Mouse (Mus musculus) lung, postnatal 10 days (tissue): Measurements from ENCODE around the gene Ifrd2.

ENCODE experiments used
- DNase-seq: peaks from one replicate; pipeline ENCODE4 v3.0.0; 2021

Ifrd2 gene

DNA sequence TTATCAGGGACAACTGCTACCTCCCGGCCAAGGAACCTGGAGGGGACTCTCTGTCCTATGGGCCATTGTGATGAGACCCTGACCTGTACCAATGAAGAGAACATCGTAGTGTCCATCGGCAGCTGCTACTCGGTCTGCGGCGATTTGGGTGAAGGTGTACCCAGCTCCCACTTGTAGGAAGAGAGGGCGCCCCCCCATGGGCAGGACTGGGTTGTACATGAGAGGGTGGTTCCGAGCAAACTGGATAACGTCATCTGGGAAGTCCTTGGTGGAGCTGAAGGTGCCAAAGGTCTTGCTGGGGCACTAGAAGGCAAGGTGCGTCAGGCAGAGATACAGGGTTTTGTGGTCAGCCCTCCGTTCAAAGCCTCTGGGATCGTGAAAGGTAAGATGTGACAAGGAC, 13.3 kb downstream of the Ifrd2 start:
- peak; percentile 50 for DNase-seq

DNA sequence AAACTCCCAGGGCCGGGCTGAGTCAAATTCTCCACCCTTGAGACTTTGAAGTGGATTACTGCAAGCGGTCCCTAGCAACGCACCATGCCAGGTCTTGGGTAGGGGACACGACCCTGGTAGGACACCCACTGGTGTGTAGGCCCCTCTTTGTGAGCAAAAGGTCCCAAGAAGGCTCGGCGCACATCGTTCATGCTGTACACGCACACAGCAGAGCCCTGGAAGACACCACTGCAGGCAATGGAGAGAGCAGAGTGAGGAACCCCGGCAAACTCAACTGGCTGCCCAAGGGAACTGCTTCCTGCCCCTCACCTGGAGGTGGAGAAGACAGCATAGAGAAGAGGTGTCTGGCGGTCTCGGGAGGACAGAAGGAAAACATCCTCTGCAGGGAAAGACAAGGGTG, 13.8 kb downstream of the Ifrd2 start:
- DNase-seq, result no peak

DNA sequence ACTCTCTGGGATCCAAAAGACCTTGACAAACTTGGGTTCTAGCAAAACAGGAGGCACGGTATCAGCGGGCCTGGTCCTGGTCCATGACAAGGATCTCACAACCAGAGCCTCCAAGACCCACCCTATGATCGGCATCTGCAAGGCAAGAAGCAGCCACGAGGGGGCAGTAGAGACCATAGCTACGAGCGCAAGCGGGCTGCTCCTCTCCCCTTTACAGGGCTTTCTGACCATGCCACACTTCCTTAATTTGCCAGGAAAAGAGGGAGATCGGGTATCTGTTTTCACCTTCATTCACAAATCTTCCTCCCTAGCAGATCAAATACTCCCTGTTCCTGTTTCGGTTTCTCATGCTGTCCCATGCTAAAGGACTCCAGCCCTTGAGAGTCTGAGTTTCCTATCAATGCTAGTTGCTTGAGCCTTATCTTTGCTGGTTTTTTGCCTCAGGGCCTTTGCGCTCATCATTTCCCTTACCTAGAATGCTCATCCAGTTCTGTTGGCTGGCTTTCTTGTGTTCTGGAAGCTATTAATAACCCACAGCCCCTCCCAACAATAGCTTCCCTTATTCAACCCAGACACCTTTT, 14.7 kb downstream of the Ifrd2 start:
- DNase-seq, result peak; percentile 96

DNA sequence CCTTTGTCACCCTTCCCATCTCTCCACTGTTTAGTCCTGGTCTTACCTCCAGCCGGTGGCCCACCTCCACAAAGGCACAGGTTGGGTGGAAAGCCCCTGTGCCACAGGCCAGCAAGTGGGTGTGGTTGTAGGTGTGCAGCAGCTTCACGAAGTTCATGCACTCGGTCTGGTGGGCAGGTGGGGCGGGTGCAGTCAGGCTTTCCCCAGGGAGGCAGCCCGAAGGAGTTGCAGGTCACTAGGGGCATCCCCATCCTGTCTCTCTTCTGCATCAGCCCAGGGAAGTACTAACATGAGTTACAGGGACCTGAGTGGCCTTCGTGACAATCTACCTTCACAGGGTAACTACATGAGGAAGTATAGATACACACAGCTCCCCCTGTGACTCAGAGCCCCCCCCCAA, 15.8 kb downstream of the Ifrd2 start:
- no peak for DNase-seq

DNA sequence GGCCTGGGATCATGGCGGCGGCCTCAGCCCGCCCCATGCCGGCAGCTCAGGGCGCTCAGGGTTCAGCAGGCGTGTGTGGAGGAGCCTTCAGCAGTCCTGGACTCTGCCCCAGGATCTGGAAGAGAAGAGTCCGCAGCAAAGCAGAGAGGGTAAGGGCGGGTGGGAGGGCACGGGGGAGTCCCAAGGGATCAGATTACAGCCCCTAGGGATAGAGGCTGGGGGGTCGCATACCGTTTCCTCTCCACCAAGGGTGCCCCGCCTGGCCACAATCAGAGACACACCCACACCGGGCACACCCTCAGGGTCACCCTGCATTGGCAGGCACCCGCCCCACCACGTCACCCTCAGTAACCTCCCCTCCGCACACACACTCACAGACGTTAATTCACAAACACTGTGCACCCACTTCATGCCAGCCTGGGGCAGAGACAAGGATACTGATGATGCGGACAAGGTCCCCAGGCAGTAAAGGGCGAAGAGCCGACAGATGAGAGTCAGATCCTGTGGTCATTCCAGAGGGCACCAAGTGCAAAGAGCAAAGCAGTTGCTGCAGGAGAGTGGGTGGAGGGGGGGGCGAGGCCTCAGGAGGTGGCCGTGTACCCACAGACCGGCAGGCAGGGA, 17.7 kb downstream of the Ifrd2 start:
- DNase-seq, result peak; percentile 81

GRCm38 (mm10) chr9:107606591-107606990, 19.1 kb downstream of the Ifrd2 start:
- peak; percentile 55 for DNase-seq

GRCm38 (mm10) chr9:107607036-107607435, 19.6 kb downstream of the Ifrd2 start:
- DNase-seq, result no peak

GRCm38 (mm10) chr9:107607653-107608245, 20.3 kb downstream of the Ifrd2 start:
- DNase-seq, result no peak

DNA sequence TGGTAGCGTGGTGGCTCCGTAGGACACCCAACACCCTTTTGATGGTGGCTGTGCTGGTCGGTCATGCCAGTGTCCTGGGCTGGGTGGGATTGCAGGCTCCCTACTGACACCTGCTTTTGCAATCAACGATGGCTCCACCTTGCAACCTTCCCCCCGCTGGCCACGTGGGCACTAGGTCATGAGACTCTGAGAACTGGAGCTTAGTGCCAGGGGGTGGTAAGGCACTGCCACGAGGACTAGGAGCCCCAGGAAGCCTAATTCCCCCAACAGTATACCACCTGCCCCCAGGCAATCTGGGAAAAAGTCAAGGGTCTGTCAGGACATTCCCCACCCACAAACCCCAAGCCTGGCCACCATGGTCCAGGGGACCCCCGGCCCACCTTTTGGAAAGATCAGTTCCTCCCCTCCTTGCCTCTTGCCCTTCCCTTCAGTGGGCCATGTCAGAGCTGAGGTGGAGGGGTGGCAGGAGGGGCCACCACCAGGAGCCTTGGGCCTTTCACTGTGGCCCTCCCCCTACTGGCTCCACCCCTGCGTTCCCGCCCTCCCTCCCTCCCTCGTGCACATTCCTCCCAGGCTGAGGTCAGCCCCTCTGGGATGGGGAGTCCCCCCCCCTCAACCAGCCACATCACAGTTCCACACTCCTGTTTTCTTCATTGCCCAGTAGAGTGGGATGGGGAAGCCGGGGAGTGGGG, 21.4 kb downstream of the Ifrd2 start, which contains the start of gene Sema3b:
TSS of gene Sema3b (minus strand) at position 489 of the 692 bp plus-strand sequence.
- DNase-seq, result peak; percentile 67

DNA sequence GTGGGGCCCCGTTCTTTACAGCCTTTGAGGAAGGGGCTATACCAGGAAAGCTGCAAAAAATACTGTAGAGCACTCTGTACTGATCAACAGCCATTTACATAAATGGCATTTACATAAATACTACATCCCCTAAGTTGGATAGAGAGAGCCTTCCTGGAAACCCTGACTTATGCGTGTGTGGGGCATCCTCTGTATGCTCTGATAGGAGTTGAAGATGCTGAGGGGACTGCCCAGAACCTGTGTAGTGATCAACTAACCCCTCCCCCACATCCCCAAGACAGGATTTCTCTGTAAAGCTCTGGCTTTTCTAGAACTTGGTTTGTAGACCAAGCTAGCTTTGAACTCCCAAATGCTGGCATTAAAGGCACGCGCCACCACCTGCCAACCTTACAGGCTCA, 22.0 kb downstream of the Ifrd2 start:
- DNase-seq, result no peak

DNA sequence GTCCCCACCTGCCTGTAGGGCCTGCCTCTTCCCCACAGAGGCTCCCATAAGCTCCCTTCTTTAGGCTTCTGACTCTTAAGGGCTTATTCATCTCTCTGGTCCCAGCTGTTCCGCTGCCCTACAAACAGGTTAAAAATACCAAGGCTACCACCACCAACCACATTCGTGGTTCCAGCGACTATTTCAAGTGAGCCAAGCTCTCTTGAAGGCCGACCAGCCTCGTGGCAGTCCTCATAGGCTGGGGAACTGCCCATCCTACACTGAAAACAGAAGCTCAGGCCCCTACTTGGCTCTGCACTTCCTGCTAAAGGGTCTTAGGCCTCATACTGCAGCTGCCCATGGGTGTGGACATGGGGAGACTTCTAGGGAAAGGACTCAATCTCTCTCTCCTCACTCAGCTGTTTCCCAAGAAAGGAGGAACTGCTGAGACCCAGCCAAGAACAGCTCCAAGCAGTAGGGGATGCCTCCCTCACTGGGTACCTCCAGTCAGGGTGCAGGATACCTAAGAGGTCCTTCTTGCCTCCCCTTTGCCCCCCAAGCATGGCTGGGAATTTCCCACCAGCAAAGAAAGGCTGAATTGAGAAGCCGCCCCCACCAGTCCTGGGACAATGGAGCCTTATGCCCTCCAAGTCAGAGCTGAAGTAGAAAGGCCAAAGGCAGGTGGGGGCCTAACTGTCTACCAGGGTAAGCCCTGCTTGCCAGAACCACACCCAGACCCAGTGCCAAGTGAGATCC, 24.2 kb downstream of the Ifrd2 start:
- DNase-seq, result no peak

GRCm38 (mm10) chr9:107612191-107612944, 24.9 kb downstream of the Ifrd2 start:
- peak; percentile 99 for DNase-seq

DNA sequence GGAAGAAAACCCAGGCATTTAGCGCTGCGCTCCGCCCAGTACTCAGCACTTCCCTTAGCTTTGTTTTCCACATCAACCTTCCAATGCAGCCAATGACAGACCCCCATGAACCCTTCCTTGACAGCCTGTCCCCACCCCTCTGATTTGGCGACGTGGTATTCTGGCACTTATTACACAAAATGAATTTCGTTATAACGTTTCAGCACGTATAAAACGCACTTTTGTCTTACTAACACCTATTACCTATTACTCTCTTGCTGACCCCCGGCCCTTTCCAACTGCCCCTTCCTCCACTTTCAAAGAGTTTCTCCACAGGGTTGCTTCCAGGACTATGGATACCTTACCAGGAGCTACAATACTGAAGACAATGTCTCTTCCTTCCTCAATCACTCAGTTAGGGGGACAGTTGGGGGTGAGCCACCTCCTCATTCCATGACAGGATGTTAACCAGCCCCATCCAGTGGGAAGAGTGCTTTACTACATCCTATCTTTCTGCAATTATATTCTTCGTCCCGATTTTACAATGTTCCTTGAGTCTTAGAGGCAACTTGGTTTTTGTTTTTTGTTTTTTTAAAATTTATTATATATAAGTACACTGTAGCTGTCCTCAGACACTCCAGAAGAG, 25.6 kb downstream of the Ifrd2 start:
- DNase-seq, result peak; percentile 79

DNA sequence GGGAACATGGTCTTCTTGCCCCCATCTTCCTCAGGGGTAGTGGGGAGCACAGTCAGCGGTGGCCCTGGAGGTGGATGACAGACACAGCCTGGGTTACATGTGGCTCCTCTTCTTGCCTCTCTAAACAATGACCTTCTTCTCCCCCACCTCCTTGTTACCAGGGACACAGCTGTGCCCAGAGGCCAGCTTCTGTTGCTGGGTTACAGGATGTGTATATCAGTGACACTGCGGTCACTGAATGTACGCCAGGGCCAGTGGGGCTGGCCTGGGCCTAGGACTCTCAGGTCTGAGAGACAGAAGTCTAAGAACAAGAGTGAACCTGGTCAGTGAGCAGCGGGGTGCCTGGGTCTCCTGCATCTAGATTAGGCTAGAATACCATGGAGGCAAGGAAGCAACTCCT, 27.6 kb downstream of the Ifrd2 start:
- DNase-seq, result no peak

- DNase-seq, result no peak
Measured at GRCm38 (mm10) chr9:107617461-107617860, 30.0 kb downstream of the Ifrd2 start.

DNA sequence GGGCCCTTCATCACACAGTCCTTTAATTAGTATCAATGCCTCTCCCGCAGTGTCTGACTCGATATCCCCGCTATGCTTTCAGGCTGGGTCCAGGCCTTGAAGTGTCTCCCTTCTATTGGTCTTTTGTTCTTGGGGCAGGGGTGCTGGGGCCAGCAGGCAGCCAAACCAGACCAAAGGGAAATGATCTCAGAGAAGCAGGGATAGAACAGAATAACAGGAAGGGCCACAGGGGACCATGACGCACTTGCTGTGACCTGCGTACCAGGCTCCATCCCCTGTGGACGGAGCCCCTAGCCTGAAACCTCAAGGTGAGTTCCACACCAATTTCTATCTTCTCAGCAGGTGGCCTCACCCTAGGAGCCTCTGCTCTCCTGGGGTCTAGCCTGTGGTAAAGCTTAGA, 30.7 kb downstream of the Ifrd2 start:
- no peak for DNase-seq

DNA sequence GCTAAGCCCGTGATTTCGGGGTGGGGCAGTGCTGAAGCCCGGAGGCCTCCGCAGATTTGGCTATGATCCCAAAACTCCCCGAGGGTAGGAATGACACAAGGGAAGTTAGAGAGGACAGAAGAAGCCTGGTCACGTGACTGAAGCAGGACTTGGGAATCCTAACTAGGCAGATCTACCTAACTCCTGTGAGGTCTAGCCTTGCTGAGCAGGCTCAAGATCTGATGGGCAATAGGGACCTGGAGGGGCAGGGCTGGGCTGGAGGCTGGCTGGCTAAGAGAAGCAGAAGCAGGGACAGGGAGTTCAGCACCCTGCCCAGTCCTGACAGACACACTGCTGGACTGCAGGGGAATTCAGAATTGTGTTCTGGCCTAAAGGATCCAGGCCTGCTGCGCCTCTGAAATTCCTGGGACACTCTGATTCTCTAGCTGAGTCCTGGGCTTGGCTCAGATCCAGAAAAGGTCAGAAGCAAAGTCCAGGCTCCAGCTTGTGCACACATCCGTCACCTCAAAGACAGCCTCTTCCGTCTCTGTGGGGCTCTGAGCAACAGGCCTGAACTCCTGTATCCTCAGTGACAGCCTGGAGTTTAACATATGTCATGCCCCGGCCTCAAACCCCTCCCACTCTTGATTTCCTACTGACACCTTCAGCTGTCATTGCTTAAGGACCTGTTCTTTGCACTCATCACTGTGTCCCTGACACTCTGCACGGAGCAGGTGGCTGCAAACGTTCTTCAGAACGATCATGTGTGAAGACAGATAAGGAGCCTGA, 31.5 kb downstream of the Ifrd2 start:
- peak; percentile 86 for DNase-seq

DNA sequence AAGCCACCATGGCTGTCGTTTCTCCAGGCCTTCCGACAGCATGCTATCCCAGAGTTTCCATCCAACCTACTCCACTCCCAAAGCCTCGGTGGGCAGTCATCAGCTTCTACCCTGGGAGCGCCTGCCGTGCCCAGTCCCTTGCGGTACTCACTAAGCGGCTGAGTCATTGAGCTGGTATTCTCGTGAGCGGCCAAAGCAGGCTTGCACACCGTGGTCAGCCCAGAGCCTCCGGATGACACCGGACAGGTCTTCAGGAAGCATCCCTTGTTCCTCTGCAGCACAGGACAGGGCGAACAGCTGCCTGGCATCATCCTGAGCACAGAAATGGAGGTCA, 32.1 kb downstream of the Ifrd2 start:
- DNase-seq, result no peak

DNA sequence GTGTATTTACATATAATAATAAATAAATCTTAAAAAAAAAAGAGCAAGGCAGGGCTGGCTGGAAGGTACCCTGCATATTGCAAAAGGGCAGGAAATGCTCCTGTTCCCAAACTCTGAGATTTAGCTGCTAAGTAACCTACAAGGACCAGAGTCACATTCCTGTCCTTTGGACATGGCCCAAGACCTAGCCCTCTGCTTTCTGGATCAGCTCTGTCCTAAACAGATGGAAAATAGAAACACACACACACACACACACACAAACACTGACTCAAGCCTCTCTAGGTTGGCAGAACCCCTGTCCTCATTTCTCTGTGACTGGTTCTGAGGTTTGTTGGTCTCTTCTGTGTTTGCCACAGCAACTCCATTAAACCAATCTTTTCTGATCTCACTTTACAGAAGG, 33.5 kb downstream of the Ifrd2 start:
- DNase-seq, result peak; percentile 69

GRCm38 (mm10) chr9:107624539-107624938, 37.1 kb downstream of the Ifrd2 start:
- DNase-seq, result peak; percentile 68

GRCm38 (mm10) chr9:107624951-107625350, 37.5 kb downstream of the Ifrd2 start:
- no peak for DNase-seq
